Mouse (Mus musculus): ENCODE data around the gene Kxd1. TPM values are rescaled to one million over a fixed set of nuclear protein-coding genes. Genes with fewer than 3 reads are reported as not detected.

Kxd1 gene
- polyA plus RNA-seq, 1 experiment = 82.2 TPM

DNA sequence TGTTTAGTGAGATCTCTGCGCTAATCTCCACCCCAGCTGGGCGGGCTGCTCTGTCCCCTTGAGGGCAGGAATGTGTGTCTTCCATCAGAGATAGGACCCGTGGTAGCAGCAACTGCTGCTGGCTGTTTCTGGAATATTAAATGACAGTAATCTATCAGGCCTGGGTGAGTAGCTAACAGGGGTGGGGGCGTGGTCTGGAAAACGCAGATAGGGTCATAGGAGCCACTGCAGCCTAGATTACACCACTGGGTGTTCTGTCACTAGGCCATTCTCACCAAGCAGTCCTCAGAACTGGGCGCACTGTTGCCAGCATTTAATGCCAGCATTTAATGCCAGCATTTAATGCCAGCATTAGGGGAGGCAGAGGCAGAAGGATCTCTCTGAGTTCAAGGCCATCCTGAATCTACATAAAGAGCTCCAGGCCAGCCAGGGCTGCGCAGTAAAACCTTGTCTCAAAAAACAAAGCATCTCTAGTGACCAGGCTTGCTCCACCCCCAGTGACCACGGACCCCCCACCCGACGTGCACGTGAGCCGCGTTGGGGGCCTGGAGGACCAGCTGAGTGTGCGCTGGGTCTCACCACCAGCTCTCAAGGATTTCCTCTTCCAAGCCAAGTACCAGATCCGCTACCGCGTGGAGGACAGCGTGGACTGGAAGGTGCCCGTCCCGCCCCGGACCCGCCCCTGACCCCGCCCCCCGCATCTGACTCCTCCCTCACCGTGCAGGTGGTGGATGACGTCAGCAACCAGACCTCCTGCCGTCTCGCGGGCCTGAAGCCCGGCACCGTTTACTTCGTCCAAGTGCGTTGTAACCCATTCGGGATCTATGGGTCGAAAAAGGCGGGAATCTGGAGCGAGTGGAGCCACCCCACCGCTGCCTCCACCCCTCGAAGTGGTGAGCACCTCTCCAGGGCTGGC, 27.1 kb downstream of the Kxd1 start:
- Histone ChIP-seq H3K4me3 (ENCODE audit: insufficient read depth, low read length) (no peak overlapping the region), H3K4me1 (ENCODE audit: control insufficient read depth, insufficient read depth, low read length) (no peaks in the 10 kb centered on the region), H3K27ac (ENCODE audit: insufficient read depth, low read depth, low read length) (no peak overlapping the region)
- no peak for TF ChIP-seq CTCF (IDR thresholded peaks at IDR 0.05; ENCODE audit: low read depth, low read length)
- no peak for TF ChIP-seq POLR2A (IDR thresholded peaks at IDR 0.05; ENCODE audit: borderline replicate concordance, low read depth, low read length)

DNA sequence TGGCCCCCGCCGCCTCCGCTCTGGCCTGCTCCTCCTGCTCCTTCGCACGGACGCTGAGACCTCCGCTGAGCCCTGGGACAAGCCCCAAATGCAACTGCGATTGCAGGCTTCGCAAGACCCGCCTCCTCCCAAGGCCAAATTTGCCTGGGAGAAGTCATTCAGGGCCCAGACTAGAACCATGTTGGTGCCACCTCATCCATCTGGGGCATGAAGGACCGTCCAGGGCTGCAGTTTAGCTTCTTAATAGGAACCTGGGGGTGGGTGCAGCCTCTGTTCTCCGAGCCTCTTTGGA, 32.0 kb downstream of the Kxd1 start:
- no peak overlapping the region for H3K4me3 ChIP-seq (ENCODE audit: insufficient read depth, low read length)
- H3K27ac ChIP-seq (ENCODE audit: insufficient read depth, low read depth, low read length) = no peak overlapping the region
- no peak for TF ChIP-seq POLR2A (IDR thresholded peaks at IDR 0.05; ENCODE audit: borderline replicate concordance, low read depth, low read length)
- no peaks in the 10 kb centered on the region for H3K4me1 ChIP-seq (ENCODE audit: control insufficient read depth, insufficient read depth, low read length)

DNA sequence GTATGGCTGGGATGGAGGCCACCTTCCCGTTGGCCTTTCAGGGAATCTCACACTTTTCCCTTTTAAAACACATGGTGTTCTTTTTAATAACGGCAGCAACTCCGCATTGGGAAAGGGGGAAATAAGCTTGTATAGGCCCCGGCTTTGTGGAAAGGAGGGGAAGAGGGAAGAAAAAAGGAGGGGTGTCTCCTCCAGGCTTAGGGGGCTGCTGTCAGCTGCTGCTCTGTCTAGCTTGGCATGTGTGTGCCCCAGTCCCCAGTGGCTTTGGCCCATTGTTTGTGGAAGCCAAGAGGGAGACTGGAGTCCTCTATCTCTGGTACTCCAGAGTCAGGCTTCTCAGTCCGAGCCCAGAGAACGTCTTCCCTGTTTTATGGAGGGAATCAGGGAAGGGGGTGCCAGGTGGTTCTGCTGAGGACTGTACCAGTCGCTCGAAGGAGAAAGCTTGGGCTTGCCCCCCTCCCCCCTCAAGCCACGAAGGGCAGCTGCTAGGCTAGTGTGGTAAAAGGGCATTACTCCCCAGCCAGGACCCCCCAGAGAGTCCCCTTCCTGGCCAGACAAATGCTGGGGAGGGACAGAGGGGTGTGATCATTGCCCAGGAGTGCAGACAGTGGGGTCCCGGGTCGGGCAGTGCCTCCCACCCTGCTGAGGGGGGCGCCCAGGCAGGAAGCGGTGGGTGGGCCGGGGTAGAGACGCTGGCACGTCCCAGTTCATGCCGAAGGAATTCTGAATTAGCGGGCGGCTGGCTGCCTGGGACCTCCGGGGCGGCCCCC, 32.6 kb downstream of the Kxd1 start:
- Histone ChIP-seq H3K4me3 (ENCODE audit: insufficient read depth, low read length) (no peak overlapping the region), H3K27ac (ENCODE audit: insufficient read depth, low read depth, low read length) (no peak overlapping the region), H3K4me1 (ENCODE audit: control insufficient read depth, insufficient read depth, low read length) (no peaks in the 10 kb centered on the region)
- no peak for TF ChIP-seq POLR2A (IDR thresholded peaks at IDR 0.05; ENCODE audit: borderline replicate concordance, low read depth, low read length)
- no peak for TF ChIP-seq CTCF (IDR thresholded peaks at IDR 0.05; ENCODE audit: low read depth, low read length)

DNA sequence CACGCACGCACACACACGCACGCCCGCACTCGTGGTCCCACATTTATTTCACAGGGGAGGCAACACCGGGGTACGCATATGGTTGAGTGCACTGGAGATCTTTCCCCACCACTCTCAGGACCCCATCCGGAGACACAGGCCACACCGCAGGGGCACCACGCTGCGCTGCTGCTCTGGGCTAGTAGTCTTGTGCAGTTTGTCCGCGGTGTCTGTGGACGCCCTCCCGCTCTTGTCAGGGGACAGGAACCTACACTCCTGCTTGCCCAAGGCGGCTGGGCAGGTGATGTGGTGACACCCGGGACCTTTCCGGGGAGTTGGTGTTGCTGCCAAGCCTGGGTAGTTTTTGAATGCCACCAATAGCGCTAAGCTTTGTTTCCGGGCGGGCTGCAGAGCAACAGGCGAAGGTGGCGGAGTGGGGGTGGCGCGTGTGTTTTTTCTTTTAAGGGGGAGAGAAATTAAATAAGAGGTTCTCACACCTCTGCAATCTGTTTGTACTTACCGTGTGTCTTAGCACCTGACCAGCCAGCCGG, 33.3 kb downstream of the Kxd1 start:
- Histone ChIP-seq H3K27ac (ENCODE audit: insufficient read depth, low read depth, low read length) (no peak overlapping the region), H3K4me1 (ENCODE audit: control insufficient read depth, insufficient read depth, low read length) (no peaks in the 10 kb centered on the region), H3K4me3 (ENCODE audit: insufficient read depth, low read length) (no peak overlapping the region)
- TF ChIP-seq POLR2A (IDR thresholded peaks at IDR 0.05; ENCODE audit: borderline replicate concordance, low read depth, low read length) (no peak), CTCF (IDR thresholded peaks at IDR 0.05; ENCODE audit: low read depth, low read length) (no peak)

DNA sequence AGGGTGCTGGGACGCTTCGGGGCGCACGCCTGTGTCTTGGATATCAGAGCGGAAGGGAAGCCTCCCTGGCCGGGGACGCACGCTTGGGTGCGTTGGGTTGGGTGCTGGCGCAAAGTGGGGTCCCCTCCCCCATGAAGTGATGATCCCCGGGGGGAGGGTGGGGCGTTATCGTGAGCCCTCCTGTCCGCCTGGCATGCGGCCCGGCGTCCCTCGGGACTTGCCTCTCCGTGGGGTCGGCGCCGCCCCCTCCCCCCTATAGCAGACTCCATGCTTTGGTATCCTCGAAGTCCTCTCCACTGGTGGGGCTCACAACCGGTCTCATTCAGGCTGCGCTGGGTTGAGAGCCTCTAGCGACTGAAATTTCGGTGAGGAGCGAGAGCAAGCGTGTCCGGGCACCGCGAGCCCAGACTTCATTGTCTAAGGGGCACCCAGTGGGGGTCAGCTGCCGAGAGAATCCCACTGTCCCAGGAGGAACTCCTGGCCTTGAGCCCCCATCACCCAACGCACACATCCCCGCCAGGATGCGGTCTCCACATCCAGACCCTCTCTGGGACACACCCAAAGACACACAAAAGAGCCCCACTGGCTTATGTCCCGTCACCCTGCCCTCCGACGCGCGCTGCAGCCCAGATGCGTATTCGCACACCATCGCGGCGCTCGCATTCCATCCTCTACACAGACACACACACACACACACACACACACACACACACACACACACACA, 33.9 kb downstream of the Kxd1 start:
- H3K27ac ChIP-seq (ENCODE audit: insufficient read depth, low read depth, low read length) = no peak overlapping the region
- no peak for TF ChIP-seq POLR2A (IDR thresholded peaks at IDR 0.05; ENCODE audit: borderline replicate concordance, low read depth, low read length)
- no peak for TF ChIP-seq CTCF (IDR thresholded peaks at IDR 0.05; ENCODE audit: low read depth, low read length)
- H3K4me1 ChIP-seq (ENCODE audit: control insufficient read depth, insufficient read depth, low read length) = no peaks in the 10 kb centered on the region
- no peak overlapping the region for H3K4me3 ChIP-seq (ENCODE audit: insufficient read depth, low read length)

DNA sequence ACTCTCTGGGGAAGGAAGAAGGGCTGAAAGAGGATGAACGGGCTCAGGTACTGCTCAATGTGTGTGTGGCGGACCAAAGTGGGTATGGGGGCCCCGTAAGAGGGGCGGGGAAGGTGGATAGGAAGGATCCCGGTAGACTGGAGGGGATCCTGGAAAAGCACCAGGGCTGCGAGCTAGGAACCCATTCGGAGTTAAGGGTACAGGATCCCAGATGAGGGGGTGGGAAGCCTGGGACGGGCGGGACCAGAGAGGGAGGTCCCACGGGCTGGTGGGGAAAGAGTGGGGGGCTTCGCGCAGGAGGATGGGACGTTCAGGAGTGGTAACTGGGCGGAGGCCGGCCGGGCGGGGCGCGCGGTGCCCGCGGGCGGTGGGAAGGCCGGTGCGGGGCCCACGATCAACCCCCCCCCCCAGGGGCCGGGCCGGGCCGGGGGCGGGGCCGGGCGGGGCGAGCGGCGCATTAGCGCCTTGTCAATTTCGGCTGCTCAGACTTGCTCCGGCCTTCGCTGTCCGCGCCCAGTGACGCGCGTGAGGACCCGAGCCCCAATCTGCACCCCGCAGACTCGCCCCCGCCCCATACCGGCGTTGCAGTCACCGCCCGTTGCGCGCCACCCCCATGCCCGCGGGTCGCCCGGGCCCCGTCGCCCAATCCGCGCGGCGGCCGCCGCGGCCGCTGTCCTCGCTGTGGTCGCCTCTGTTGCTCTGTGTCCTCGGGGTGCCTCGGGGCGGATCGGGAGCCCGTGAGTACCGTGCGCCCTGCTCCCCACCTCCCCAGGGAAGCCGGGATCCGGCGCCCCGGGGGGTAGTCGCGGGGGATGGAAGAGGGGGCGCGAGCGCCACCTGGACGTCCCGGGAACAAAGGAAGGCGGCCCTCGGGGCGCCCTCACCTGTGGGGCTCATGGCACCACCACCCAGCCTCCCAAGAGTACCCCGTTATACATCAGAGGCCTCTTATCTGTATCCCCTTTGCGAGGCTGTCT, 34.8 kb downstream of the Kxd1 start, which contains the start of gene Crlf1:
Gene Crlf1, plus strand, starts transcription at position 495 of the 977 bp plus-strand sequence.
- no peak within 1 kb of the TSS for H3K4me3 ChIP-seq (ENCODE audit: insufficient read depth, low read length)
- no peaks in the 10 kb centered on the region; the same call in 1 of the 2 replicates for H3K4me1 ChIP-seq (ENCODE audit: control insufficient read depth, insufficient read depth, low read length)
- no peak for TF ChIP-seq CTCF (IDR thresholded peaks at IDR 0.05; ENCODE audit: low read depth, low read length)
- no peak within 1 kb of the TSS for H3K27ac ChIP-seq (ENCODE audit: insufficient read depth, low read depth, low read length)

DNA sequence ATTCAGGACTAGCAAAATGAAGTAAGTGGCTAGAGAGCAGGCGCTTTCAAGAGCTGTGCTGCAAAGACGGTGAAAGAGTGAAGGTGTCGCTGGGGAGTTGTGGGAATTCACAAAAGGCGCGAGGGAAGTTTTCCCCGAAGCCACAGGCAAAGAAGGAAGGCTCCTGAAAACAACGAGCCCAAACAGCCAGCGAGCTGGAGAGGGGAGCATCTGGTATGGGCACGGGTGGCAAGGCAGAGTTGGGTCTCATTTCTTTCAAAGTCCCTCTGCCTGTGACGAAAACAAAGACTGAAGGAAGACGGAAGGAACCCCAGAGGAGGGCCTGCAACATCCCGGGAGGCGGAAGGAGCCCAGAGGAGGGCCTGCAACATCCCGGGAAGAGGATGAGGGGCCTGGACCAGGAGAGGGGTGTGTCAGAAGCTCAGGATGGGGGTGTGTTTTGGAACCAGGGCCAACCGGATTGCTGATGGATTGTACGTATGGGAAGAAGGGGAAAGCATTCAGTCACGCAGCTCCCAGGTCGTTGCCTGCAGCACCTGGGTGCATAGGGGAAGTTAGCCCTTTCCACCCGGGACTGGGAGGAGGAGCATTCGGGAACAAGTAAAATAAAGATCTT, 36.8 kb downstream of the Kxd1 start:
- no peak overlapping the region for H3K4me3 ChIP-seq (ENCODE audit: insufficient read depth, low read length)
- H3K4me1 ChIP-seq (ENCODE audit: control insufficient read depth, insufficient read depth, low read length) = no peaks in the 10 kb centered on the region; the same call in 1 of the 2 replicates
- no peak for TF ChIP-seq POLR2A (IDR thresholded peaks at IDR 0.05; ENCODE audit: borderline replicate concordance, low read depth, low read length)
- TF ChIP-seq CTCF (IDR thresholded peaks at IDR 0.05; ENCODE audit: low read depth, low read length) = no peak
- no peak overlapping the region for H3K27ac ChIP-seq (ENCODE audit: insufficient read depth, low read depth, low read length)

DNA sequence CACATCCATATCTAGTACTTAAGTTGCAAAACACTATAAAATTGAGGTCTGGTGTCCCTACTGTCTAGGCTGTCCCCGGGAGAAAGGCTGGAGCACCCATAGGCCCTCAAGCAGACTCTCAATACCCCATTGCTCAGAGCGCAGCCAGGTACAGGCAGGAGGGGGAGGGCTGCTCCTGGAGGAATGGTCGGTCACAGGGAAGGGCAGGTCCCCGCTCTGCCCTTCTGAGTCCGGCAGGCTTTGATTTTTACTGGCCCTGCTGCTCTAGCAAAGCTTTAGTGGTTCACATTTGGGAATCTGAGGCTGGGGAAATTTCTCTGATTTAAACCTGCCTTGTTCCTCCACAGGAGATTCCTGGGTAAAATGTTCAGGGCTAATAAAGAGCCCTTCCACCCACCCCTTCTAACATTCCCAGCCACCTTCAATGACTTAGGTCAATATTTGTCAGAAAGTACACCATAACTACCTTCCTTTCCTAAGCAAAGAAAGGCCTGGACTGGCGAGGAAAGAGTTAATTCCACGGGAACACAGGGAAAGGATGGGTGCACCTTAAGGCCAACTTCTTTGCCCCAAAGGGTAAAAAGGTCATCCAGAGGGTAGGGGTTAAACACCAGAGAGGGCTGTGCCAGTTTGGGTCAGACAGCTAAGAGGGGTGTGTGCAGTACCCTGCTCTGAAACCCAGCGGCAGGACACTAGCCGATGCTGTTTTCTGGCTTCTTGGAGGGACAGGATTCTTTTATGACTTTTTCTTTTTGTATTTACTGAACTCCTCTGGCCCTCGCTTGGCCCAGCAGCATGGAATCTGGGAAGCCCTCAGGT, 37.5 kb downstream of the Kxd1 start:
- Histone ChIP-seq H3K27ac (ENCODE audit: insufficient read depth, low read depth, low read length) (no peak overlapping the region), H3K4me1 (ENCODE audit: control insufficient read depth, insufficient read depth, low read length) (no peaks in the 10 kb centered on the region; the same call in 1 of the 2 replicates), H3K4me3 (ENCODE audit: insufficient read depth, low read length) (no peak overlapping the region)
- TF ChIP-seq POLR2A (IDR thresholded peaks at IDR 0.05; ENCODE audit: borderline replicate concordance, low read depth, low read length) (no peak), CTCF (IDR thresholded peaks at IDR 0.05; ENCODE audit: low read depth, low read length) (no peak)
